Mouse (Mus musculus): ENCODE results near the gene Anks6.

Gene Anks6

DNA sequence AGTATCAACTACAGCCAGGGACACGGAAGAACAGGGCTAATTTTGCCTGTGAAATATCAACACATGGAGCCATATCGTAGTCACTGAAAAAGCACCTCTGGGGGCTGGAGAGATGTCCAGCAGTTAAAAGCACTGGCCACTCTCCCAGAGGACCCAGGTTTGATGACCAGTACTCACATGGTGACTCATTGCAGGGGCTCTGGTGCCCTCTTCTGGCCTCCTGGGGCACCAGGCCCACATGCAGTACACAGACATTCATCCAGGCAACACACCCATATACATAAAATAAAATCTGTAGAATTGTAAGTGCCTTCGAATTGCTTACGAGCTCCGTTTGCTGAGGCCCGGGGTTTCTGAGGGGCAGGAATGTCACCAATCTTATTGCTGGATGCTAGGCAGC is 10.3 kb downstream of the Anks6 start:
- in situ Hi-C loops (cut with MseI, MboI) = no loop called here

DNA sequence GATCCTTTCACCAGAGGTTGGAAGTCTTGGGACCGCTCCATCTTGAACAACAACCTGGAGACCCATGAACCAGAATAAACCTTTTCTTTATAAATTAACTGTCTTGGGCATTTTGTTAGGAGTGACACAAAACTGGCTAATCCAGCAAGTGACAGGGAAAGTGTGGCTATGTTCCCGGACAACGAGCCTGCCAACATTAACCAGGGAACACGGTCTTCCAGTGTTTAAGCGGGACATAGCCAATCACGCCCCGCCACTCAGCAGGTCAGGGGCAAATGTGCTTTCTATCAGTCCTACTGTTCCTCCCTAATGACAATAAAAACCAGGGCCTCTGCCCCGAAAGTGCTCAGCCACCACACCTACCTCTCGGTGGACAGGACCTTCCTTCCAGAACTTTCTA is 13.4 kb downstream of the Anks6 start:
- in situ Hi-C loops (cut with MseI, MboI) = no loop called here

DNA sequence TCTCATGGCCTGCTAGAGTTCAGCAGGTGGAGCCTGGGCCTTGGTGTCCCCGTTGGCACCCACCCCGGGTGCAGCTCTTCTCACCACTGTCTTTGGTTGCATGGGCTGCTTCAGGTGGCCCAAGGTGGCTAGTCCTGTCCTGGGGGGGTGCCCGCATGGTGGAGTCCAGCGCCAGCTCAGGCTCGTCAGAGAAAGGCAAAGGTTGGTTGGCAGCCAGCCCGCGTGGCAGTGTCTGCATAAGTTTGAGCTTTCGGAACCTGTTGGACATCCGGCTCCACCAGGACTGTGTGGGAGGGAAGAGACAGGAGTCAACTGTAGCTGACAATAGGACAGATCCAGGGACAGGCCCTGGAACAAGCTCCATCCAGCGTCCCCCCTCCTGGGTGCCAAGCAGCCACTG is 17.6 kb downstream of the Anks6 start:
- in situ Hi-C loops (cut with MseI, MboI) = loop anchor here in 1 of 2 experiments (10.0 kb wide), 1 partner anchor 355 kb away; no protein-coding TSS in a partner anchor

- in situ Hi-C loops (cut with MseI, MboI) = loop anchor here in 1 of 2 experiments (10.0 kb wide), 1 partner anchor 352 kb away; no protein-coding TSS in a partner anchor
Measured at GRCm38 (mm10) chr4:47037321-47037657, 19.9 kb downstream of the Anks6 start.

- in situ Hi-C loops (cut with MseI, MboI) = loop anchor here in 1 of 2 experiments (10.0 kb wide), 1 partner anchor 352 kb away; no protein-coding TSS in a partner anchor
Measured at GRCm38 (mm10) chr4:47036486-47037320, 20.5 kb downstream of the Anks6 start.

DNA sequence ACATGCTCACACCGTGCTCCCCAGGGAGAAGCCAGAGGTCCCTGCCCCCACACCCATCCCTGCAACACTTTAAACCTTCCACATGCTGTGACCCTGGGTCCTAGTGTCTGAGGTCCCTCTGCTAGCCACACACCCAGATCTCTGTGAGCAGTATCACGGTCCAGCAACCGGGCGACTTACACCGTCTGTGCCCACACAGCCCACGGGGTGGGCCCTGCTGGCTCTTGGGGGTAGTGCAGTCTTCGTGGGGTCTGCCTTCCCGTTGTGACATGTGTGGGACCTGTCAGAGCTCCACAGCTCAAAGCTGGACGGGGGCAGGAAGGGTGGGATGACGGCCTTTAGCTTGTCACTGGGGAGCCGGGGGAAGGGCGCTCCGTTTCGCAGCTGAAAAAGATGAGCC is 21.7 kb downstream of the Anks6 start:
- in situ Hi-C loops (cut with MseI, MboI) = loop anchor here in 1 of 2 experiments (10.0 kb wide), 1 partner anchor 351 kb away; no protein-coding TSS in a partner anchor

DNA sequence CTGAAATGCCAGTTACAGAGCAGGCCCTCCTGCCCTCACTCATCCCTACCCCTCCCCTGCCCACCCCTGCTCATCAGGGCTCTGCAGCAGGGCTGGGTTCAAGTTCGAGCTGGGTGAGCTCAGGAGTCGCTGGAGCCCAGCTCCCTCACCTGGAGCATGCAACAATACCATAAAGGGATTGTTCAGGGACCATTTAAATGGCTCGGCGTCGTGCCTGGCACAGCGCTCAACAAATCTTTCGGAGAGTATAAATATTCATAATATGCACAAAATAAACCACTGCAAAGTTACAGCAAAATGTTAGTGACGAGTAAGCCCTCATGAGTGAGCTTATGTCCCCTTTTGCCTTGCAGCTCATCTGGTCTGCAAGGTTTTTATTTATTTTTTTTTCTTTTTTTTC is 25.1 kb downstream of the Anks6 start:
- in situ Hi-C loops (cut with MseI, MboI) = loop anchor here (5.0 to 10.0 kb wide), 2 partner anchors 345 to 347 kb away; no protein-coding TSS in a partner anchor

DNA sequence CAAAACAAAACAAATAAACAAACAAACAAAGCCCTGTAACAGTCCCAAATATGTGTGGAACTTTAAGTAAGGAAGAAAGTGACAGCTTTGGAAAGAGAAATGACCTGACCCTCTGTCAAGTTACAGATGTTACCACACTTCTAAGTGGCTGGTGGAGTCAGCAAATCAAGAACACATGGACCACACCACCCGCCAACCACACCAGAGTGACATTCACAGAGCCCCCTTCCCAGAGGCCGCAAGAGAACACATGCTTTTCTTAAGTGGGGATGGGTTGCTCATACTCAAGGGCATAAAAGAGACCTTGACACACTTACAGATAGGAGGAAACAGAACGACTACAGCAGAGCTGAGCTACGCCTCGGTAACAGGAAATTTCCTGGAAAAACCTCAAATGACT is 28.4 kb downstream of the Anks6 start:
- in situ Hi-C loops (cut with MseI, MboI) = no loop called here

GRCm38 (mm10) chr4:47023949-47024348 is 33.3 kb downstream of the Anks6 start:
- in situ Hi-C loops (cut with MseI, MboI) = no loop called here

GRCm38 (mm10) chr4:47022804-47023603 is 34.2 kb downstream of the Anks6 start:
- in situ Hi-C loops (cut with MseI, MboI) = no loop called here

DNA sequence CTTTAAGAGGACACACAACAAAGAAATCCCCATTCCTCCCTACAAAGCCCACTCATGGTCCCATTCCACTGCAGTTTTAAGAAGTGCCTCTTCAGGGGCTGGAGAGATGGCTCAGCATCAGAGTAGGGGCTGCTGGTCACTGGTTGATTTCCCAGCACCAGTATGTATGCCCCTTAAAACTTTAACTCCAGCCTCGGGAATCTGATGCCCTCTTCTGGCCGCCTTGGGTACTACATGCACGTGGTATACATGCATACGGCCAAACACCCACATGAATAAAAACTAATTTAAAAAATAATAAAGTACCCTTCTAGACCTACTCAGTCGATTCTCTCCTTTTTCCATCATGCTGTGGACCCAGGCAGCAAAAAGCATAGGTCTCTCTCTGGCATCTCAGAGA is 36.7 kb downstream of the Anks6 start:
- in situ Hi-C loops (cut with MseI, MboI) = no loop called here

DNA sequence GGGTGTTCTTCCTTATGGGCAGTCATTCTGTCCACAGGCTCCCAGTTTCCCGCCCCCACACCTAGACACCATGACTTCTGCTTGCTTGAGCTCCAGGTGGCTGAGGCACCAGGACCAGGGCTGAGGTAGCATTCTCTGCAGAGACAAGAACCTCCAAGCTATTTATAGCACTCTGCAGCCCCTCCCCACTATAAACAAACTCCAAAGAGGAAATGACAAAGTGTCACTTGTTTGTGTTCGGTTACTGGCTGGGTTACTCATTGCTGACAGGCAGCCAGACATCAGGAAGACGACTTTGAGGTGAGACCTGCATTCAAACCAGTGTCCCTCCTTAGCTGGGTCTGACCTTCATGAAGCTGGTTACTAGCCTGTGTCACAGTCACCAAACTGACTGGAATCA is 42.1 kb downstream of the Anks6 start:
- in situ Hi-C loops (cut with MseI, MboI) = no loop called here

- in situ Hi-C loops (cut with MseI, MboI) = no loop called here
Measured at GRCm38 (mm10) chr4:47012476-47012875, 44.8 kb downstream of the Anks6 start.

- in situ Hi-C loops (cut with MseI, MboI) = no loop called here
Measured at GRCm38 (mm10) chr4:47010400-47011231, 46.6 kb downstream of the Anks6 start.

GRCm38 (mm10) chr4:47000626-47001395 is 56.4 kb downstream of the Anks6 start:
- in situ Hi-C loops (cut with MseI, MboI) = no loop called here

DNA sequence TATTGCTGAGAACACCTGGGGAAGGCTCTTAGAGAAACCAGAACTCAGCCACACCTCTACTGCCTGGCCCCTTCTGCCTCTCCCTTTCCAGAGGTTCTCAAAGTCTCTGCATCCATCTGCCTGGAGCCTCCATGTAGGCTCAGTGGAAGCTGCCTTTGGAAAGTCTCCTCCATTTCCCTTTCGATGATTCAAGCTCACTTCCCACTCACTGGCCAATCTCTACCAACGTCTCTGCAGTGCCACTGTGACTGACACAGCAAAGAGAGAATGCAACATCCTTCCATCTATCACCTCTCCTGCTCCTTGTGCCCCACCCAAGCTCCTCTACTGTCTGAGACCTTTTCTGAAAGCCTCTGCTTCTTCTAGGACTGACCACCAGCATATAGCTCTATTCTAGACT is 59.3 kb downstream of the Anks6 start:
- in situ Hi-C loops (cut with MseI, MboI) = no loop called here

DNA sequence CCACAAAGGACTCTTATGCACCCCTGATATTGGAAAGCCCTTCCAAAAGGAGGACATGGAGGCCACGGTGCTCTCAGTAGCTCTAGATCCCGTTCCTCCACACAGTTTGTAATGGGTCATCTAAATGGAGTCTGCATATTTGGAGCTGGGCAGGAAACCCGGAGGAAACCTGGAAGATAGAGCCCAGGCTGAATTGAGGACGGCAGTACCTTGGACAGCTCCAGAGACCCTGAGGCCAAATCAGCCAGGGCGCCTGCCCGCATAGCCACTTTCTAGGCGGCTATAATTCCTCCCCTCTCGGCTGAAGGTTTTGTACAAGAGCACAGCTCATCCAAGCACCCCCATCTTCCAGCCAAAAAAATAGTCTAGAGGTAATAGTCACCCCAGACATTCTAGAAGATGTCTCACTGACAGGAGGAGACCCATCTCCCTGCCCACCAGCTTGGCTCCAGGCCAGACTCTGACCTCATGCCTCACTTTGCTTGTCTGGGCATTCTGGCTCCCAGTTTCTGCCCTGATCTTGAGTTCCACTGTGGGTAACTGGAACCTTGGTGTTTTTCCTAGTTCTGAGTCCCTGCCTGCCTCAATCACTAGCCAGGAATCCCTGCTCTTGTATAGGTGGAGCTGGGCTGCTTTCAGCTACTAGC is 64.3 kb downstream of the Anks6 start:
- in situ Hi-C loops (cut with MseI, MboI) = no loop called here

GRCm38 (mm10) chr4:46991959-46992316 is 65.3 kb downstream of the Anks6 start:
- in situ Hi-C loops (cut with MseI, MboI) = no loop called here

- in situ Hi-C loops (cut with MseI, MboI) = no loop called here
Measured at GRCm38 (mm10) chr4:46991016-46991958, 65.9 kb downstream of the Anks6 start, which contains the start of gene Gabbr2. Gabbr2 (minus strand) TSS chr4:46991873.

Data from mouse trophoblast stem cell (cell line).